Mouse (Mus musculus) spleen, adult 2 months (tissue): ENCODE measurements around the gene Wdr5b.

Experiments used
- CTCF ChIP-seq: fragments of 200-500 bp; IDR thresholded peaks from 2 replicates; pipeline ENCODE4 v1.5.1; 2011; ENCODE audit warnings: mild to moderate bottlenecking, inconsistent platforms; ENCODE audit not compliant: insufficient read depth, insufficient read length, insufficient replicate concordance; ENCODE audit errors: extremely low read depth
- POLR2A ChIP-seq: fragments of 200-500 bp; IDR thresholded peaks from 2 replicates; pipeline ENCODE4 v1.6.1; 2011; ENCODE audit warnings: low read depth, low read length, inconsistent platforms

- TF ChIP-seq POLR2A (no peak), CTCF (no peak)
Measured at GRCm38 (mm10) chr16:36047538-36047937, 6.5 kb downstream of the Wdr5b start.
